Mouse (Mus musculus) midbrain, embryonic 10.5 days (tissue): ENCODE data around the gene Cdca4. TPM values are rescaled to one million over a fixed set of nuclear protein-coding genes. Genes with fewer than 3 reads are reported as not detected.

ENCODE experiments used
- DNase-seq: peaks from one replicate; pipeline ENCODE4 v3.0.0-alpha.2; 2017; ENCODE audit warnings: low spot score
- H3K27ac ChIP-seq: fragments of 300-500 bp; sonication (generic); replicated peaks from 2 replicates; pipeline ENCODE4 v1.5.1; 2016; ENCODE audit warnings: mild to moderate bottlenecking
- H3K27me3 ChIP-seq: fragments of 300-500 bp; sonication (generic); 2 replicates; pipeline ENCODE4 v1.6.1; 2016; ENCODE audit warnings: low read depth, mild to moderate bottlenecking; ENCODE audit not compliant: poor library complexity, severe bottlenecking
- H3K36me3 ChIP-seq: fragments of 300-500 bp; sonication (generic); 2 replicates; pipeline ENCODE4 v1.6.1; 2016; ENCODE audit warnings: mild to moderate bottlenecking, moderate library complexity
- H3K4me1 ChIP-seq: fragments of 300-500 bp; sonication (generic); 2 replicates; pipeline ENCODE4 v1.6.1; 2016
- H3K4me3 ChIP-seq: fragments of 300-500 bp; sonication (generic); 2 replicates; pipeline ENCODE4 v1.5.1; 2016; ENCODE audit warnings: mild to moderate bottlenecking, moderate library complexity
- H3K9me3 ChIP-seq: fragments of 300-500 bp; sonication (generic); replicated peaks from 2 replicates; pipeline ENCODE4 v1.6.1; 2016; ENCODE audit warnings: mild to moderate bottlenecking
- WGBS: fragments of 180-500 bp; shearing (Covaris S2); methylation state at CpG from one replicate; pipeline ENCODE4 v1.1.7; 2016; 5-methylcytosine and 5-hydroxymethylcytosine counted together
- polyA plus RNA-seq: library from polyadenylated mRNA; unstranded; fragments of >200 nt; fragmentation: Nextera tagmentation; extraction: Ambion mirVana; gene quantifications from 2 replicates; pipeline ENCODE4 v1.2.1, GENCODE M21; 2016

Cdca4 gene
- polyA plus RNA-seq, 1 experiment from 2014 or later: 181 TPM

DNA sequence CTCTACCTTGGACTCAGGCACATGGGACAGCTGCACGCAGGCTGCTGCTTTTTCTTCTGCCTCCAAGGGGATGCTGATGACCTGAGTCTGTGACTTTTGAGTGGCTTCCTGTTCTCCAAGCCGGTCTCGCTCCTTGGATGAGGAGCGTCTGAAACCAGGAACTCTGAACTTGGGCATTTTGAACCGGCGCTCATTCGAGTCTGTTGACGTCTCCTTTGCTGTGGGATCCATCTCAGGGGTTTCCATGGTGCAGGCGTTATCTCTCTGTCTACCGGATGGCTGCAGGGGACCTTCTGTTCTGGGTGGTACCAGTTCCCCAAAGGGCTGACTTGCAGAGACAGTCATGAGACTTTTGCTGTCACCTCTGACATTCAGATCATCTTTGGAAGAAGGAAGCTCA, 54.7 kb downstream of the Cdca4 start:
- no peak for DNase-seq
- Histone ChIP-seq H3K9me3 (peaks cover 9% of the 10 kb centered on the region; the same call in 1 of the 2 replicates), H3K27ac (no peak overlapping the region), H3K36me3 (no peaks in the 10 kb centered on the region), H3K4me3 (no peak overlapping the region), H3K27me3 (no peaks in the 10 kb centered on the region), H3K4me1 (0 out of 2 replicates have a peak, but pooled peaks cover 3% of the 10 kb centered on the region)
- WGBS: 94% methylated on average over 10 of the region's 10 CpGs

DNA sequence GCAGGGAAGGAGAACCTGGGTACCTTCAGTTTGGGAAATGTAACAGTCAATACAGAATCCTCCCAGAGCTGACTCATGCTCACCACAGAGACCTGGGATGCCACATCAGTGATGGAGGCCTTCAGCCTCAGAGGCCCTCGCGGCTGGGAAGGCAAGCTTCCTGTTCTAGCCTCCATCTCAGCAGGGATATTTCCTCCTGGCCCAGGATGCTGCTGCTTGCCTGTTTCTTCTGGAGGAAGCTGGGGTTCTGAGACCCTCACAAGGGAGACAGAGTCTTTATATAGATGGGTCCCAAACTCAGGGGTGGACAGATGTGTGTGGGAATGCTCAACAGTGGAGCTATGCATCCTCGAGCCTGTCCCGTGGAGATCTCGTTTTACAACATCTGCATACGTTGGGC, 55.2 kb downstream of the Cdca4 start:
- no peaks in the 10 kb centered on the region for H3K36me3 ChIP-seq
- no peak overlapping the region for H3K27ac ChIP-seq
- 85% methylated on average over 6 of the region's 6 CpGs for WGBS
- no peaks in the 10 kb centered on the region for H3K27me3 ChIP-seq
- DNase-seq: no peak
- no peak overlapping the region for H3K4me3 ChIP-seq
- 0 out of 2 replicates have a peak, but pooled peaks cover 3% of the 10 kb centered on the region for H3K4me1 ChIP-seq
- peaks cover 9% of the 10 kb centered on the region; the same call in 1 of the 2 replicates for H3K9me3 ChIP-seq

DNA sequence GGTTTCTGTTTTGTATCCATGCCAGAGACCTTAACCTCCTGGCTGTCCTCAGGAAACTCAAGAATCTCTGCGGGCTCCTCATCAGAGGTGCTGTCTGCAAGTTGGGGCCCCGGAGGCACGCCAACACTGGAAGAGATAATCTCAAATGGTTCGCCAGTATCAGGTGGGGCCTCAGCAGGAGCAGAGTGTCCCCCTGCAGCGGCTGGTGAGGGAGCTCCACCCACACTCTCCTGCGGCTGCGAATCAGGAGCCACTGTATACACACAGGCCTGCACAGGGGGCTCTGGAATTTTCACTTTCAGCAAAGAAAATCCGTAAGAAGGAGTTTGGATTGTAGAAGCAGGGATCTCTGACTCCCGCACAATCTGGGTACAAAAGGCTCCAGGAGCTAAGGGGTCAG, 55.9 kb downstream of the Cdca4 start:
- 46% methylated on average over 9 of the region's 9 CpGs for WGBS
- no peak overlapping the region for H3K27ac ChIP-seq
- H3K27me3 ChIP-seq: no peaks in the 10 kb centered on the region

DNA sequence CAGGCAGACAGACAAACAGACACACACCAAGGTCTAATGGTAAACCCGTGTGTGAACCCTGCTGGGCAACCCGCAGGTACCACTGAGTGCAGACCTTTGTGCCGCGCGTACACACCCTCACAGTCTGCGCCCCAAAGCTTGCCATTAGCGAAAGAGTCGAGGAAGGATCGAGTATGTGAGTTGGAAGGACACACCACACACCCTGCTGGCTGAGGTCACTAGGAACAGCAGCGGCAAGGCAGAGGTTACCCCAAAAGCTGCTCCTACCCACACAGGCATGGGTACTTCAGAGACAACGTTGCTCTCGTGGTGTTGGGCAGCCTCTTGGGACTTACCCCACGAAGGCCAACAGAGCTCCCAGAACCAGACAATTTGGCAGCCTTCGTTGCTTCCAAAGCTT, 56.9 kb downstream of the Cdca4 start:
- no peak overlapping the region for H3K4me3 ChIP-seq
- 94% methylated on average over 14 of the region's 14 CpGs for WGBS
- peaks cover 6% of the 10 kb centered on the region; the same call in 1 of the 2 replicates for H3K9me3 ChIP-seq
- H3K4me1 ChIP-seq: 0 out of 2 replicates have a peak, but pooled peaks cover 3% of the 10 kb centered on the region
- H3K36me3 ChIP-seq: no peaks in the 10 kb centered on the region
- no peak overlapping the region for H3K27ac ChIP-seq
- H3K27me3 ChIP-seq: no peaks in the 10 kb centered on the region
- DNase-seq: no peak

More for the DNA sequence above, 55.9 kb downstream of the Cdca4 start:
- Histone ChIP-seq H3K36me3 (no peaks in the 10 kb centered on the region), H3K4me3 (no peak overlapping the region), H3K9me3 (peaks cover 6% of the 10 kb centered on the region; the same call in 1 of the 2 replicates), H3K4me1 (0 out of 2 replicates have a peak, but pooled peaks cover 3% of the 10 kb centered on the region)
- DNase-seq: no peak

DNA sequence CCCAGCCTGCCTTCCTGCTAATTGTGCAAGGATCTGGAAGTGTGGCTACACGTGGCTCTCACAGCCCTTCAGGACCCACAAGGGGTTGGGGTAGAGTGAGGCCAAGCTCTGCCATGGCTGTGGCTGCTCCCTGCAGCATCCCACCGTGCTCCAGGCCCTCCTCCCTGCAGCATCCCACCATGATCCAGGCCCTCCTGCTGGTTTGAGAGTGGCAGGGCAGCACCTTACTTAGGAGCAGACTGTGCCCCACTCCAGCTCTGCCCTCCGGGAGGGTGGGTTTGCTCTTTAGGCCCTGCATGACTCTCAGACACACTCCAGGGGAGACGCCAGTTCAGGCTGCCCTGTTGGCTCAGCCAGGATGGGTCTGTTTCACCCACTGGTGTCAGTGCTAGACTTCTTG, 58.8 kb downstream of the Cdca4 start:
- no peak overlapping the region for H3K4me3 ChIP-seq
- peaks cover 2% of the 10 kb centered on the region; the same call in 1 of the 2 replicates for H3K9me3 ChIP-seq
- H3K27me3 ChIP-seq: no peaks in the 10 kb centered on the region
- 74% methylated on average over 4 of the region's 4 CpGs for WGBS
- no peak for DNase-seq
- no peaks in the 10 kb centered on the region for H3K36me3 ChIP-seq
- 0 out of 2 replicates have a peak overlapping the region, but pooled peaks have one; percentile 13 for H3K27ac ChIP-seq
- 0 out of 2 replicates have a peak, but pooled peaks cover 3% of the 10 kb centered on the region for H3K4me1 ChIP-seq

Other genes with a start within 250 kb of the Cdca4 start
- gene Inf2, start 240.6 kb downstream of the Cdca4 start, polyA plus RNA-seq: 1.7 and 1.8 TPM in 2 replicates
- gene Adssl1, start 209.4 kb downstream of the Cdca4 start, polyA plus RNA-seq: 2.9 and 3.4 TPM in 2 replicates
- 306 and 361 TPM in 2 replicates for gene Siva1, start 184.7 kb downstream of the Cdca4 start, polyA plus RNA-seq
- gene Akt1, start 154.5 kb downstream of the Cdca4 start, polyA plus RNA-seq: 44.5 and 46.2 TPM in 2 replicates
- 8.2 and 9.2 TPM in 2 replicates for gene Zbtb42, start 150.6 kb downstream of the Cdca4 start, polyA plus RNA-seq
- 3.3 and 4.3 TPM in 2 replicates for gene Cep170b, start 109.0 kb downstream of the Cdca4 start, polyA plus RNA-seq
- gene Pld4, start 68.8 kb downstream of the Cdca4 start, polyA plus RNA-seq: 3.7 and 5.7 TPM in 2 replicates
- gene Ahnak2, start 26.8 kb downstream of the Cdca4 start, polyA plus RNA-seq: 0.06 and 0.11 TPM in 2 replicates
- 13.7 and 14.4 TPM in 2 replicates for gene Clba1, start 20.5 kb downstream of the Cdca4 start, polyA plus RNA-seq
- gene Gpr132, start 38.8 kb upstream of the Cdca4 start, polyA plus RNA-seq: not detected in 2 replicates
- 2.4 and 2.8 TPM in 2 replicates for gene Jag2, start 100.4 kb upstream of the Cdca4 start, polyA plus RNA-seq
- 66.4 and 76.4 TPM in 2 replicates for gene Nudt14, start 112.7 kb upstream of the Cdca4 start, polyA plus RNA-seq
- gene Btbd6, start 147.1 kb upstream of the Cdca4 start, polyA plus RNA-seq: 20.5 and 22.7 TPM in 2 replicates
- 51.6 and 58.2 TPM in 2 replicates for gene Brf1, start 171.3 kb upstream of the Cdca4 start, polyA plus RNA-seq
- 17.7 and 22.0 TPM in 2 replicates for gene Pacs2, start 185.1 kb upstream of the Cdca4 start, polyA plus RNA-seq
- gene Tex22, start 245.1 kb upstream of the Cdca4 start, polyA plus RNA-seq: not detected in 2 replicates